ENCODE assay signal across 8 mouse cellular contexts in the genomic region with DNA sequence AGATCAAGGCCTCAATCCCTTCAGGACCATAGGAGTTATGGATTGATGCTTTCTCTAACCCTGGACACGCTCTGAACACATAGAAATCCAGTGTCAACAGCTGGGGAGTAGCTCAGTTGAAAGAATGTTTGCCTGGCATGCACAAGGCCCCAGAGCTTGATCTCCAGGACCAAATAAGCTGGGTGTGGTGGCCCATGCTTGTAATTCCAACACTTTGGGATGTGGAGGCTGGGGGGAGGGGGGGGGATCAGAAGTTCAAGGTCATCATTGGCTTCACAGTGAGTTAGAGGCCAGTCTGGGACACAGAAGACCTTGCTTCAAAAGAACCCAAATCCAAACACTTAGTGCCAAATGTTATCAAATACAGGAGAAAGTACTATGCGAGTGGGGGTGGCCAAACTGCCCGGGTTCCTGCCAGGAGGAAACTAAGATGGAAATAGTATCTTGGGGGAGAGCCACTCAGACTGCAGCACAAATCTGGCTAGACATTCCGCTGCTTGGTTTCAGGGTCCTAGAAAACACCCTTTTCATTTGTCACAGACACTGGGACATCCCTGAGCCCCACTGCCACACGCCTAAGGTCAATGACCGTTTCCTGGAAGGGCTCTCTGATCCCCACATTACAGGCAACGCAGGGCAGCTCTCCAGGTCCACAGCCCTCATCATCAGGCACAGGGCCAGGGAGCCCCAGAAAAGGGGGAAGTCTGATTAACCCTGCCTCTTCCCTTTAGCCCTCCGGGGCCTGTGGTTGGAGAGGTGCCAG. TPM values are rescaled to one million over a fixed set of nuclear protein-coding genes. Genes with fewer than 3 reads are reported as not detected.
A peak's percentile ranks its signal among the peaks of the same experiment; 100 is the strongest.
DNase-seq lines count a peak whose midpoint lies in the region; ATAC-seq and TF ChIP-seq lines count a peak whose summit lies in the region.

No protein-coding gene starts in this region.

- peak overlapping the region; percentile 93 for H3K4me2 ChIP-seq in intestine, embryonic 15.5 days (replicated peaks)
- peak overlapping the region; percentile 94; the same call in 1 of the 2 replicates for H3K4me2 ChIP-seq in liver, postnatal 0 days (ENCODE audit: low read depth, low read length)

- peak overlapping the region; percentile 78 for H3K4me3 ChIP-seq in intestine, embryonic 15.5 days (replicated peaks)
- no peak overlapping the region for H3K4me3 ChIP-seq in liver, postnatal 0 days (ENCODE audit: low read depth, low read length)
- peak overlapping the region; percentile 44 for H3K4me3 ChIP-seq in olfactory bulb, adult 2 months (ENCODE audit: insufficient read depth, low read depth, low read length)

- no peak for TF ChIP-seq CTCF in liver, postnatal 0 days (IDR thresholded peaks at IDR 0.05; ENCODE audit: low read depth)
- TF ChIP-seq CTCF in olfactory bulb, adult 2 months (IDR thresholded peaks at IDR 0.05; ENCODE audit: insufficient read depth, low read depth, low read length) = no peak

- H3K27ac ChIP-seq in intestine, embryonic 15.5 days = peak overlapping the region; percentile 66
- H3K27ac ChIP-seq in liver, postnatal 0 days (ENCODE audit: low read depth) = peak overlapping the region; percentile 41
- peak overlapping the region; percentile 49 for H3K27ac ChIP-seq in olfactory bulb, adult 2 months (ENCODE audit: insufficient read depth, low read depth, low read length)

- no peak for TF ChIP-seq POLR2A in olfactory bulb, adult 2 months (IDR thresholded peaks at IDR 0.05; ENCODE audit: insufficient read depth, low read depth, low read length)

- TF ChIP-seq EP300 in liver, postnatal 0 days (IDR thresholded peaks at IDR 0.05; ENCODE audit: low read depth) = no peak

- peak; percentile 66 to 75 for DNase-seq in cerebellum, postnatal 10 days
- no peak for DNase-seq in cerebellum, adult 11 months
- peak; percentile 36 for DNase-seq in NIH3T3 (ENCODE audit: low read depth)
- peak; percentile 44 to 49 for DNase-seq in frontal cortex, postnatal 14 days (ENCODE audit: low spot score in 2 of 2)
- peak; percentile 62 for DNase-seq in liver, postnatal 0 days
- no peak for DNase-seq in cerebellum, adult 9-10 months

- H3K36me3 ChIP-seq in intestine, embryonic 15.5 days = no peaks in the 10 kb centered on the region
- H3K36me3 ChIP-seq in liver, postnatal 0 days (replicated peaks; ENCODE audit: insufficient read depth, low read length) = peaks cover 3% of the 10 kb centered on the region; the same call in 1 of the 2 replicates

- peak overlapping the region; percentile 20; the same call in 1 of the 2 replicates for H3K9ac ChIP-seq in intestine, embryonic 15.5 days
- no peak overlapping the region for H3K9ac ChIP-seq in liver, postnatal 0 days (replicated peaks)

- ATAC-seq in intestine, embryonic 15.5 days = no peak
- peak; percentile 7; the same call in 1 of the 2 replicates for ATAC-seq in liver, postnatal 0 days

- H3K9me3 ChIP-seq in intestine, embryonic 15.5 days = no peaks in the 10 kb centered on the region
- no peaks in the 10 kb centered on the region for H3K9me3 ChIP-seq in liver, postnatal 0 days (ENCODE audit: low read length)

- 17% methylated on average over 8 of the region's 8 CpGs for WGBS in intestine, embryonic 15.5 days
- WGBS in liver, postnatal 0 days (ENCODE audit: insufficient replicate concordance) = 17% methylated on average over 8 of the region's 8 CpGs
- 13% methylated on average over 8 of the region's 8 CpGs for WGBS in olfactory bulb, adult 2 months

- H3K27me3 ChIP-seq in intestine, embryonic 15.5 days (replicated peaks) = no peaks in the 10 kb centered on the region
- H3K27me3 ChIP-seq in liver, postnatal 0 days (ENCODE audit: insufficient read depth, low read length) = no peaks in the 10 kb centered on the region

- H3K4me1 ChIP-seq in intestine, embryonic 15.5 days (replicated peaks) = peaks cover 50% of the 10 kb centered on the region
- peaks cover 45% of the 10 kb centered on the region for H3K4me1 ChIP-seq in liver, postnatal 0 days (ENCODE audit: insufficient read depth)
- peaks cover 42% of the 10 kb centered on the region for H3K4me1 ChIP-seq in olfactory bulb, adult 2 months (ENCODE audit: control insufficient read depth, insufficient read depth, low read length)

RNA-seq across cellular contexts. Expression of gene Lrrc75a, which starts 2.4 kb away (rescaled TPM):
- polyA plus RNA-seq in intestine, embryonic 15.5 days (2015; fragmentation: Nextera tagmentation; extraction: Ambion mirVana) = 17.3 and 20.9 TPM in 2 replicates
- polyA plus RNA-seq in liver, postnatal 0 days (2015; fragmentation: Nextera tagmentation; extraction: Ambion mirVana) = 1.1 and 1.3 TPM in 2 replicates
- polyA plus RNA-seq in olfactory bulb, adult 2 months (2012; ENCODE audit: insufficient read depth, insufficient read length, low replicate concordance, missing spikeins) = not detected in 2 replicates

RNA-seq across cellular contexts. Expression of gene Mmgt2, which starts 2.6 kb away (rescaled TPM):
- 71.8 and 72.4 TPM in 2 replicates for polyA plus RNA-seq in intestine, embryonic 15.5 days (2015; fragmentation: Nextera tagmentation; extraction: Ambion mirVana)
- 7.8 and 9.6 TPM in 2 replicates for polyA plus RNA-seq in liver, postnatal 0 days (2015; fragmentation: Nextera tagmentation; extraction: Ambion mirVana)
- not detected in 2 replicates for polyA plus RNA-seq in olfactory bulb, adult 2 months (2012; ENCODE audit: insufficient read depth, insufficient read length, low replicate concordance, missing spikeins)

Comparison
In these comparisons a context has a peak if more than half of its experiments do, and no peak if none do; other contexts are left out.
1. DNase-seq: peak in cerebellum, postnatal 10 days (2 of 2), NIH3T3 (single experiment), frontal cortex, postnatal 14 days (2 of 2) and liver, postnatal 0 days (single experiment); none in cerebellum, adult 11 months (single experiment) and cerebellum, adult 9-10 months (single experiment).
2. Peak in every context shown above with its lines, with median percentiles within 50 percentile points of each other: H3K27ac ChIP-seq.